17 mouse cellular contexts compared by ENCODE assay signal in the genomic region with DNA sequence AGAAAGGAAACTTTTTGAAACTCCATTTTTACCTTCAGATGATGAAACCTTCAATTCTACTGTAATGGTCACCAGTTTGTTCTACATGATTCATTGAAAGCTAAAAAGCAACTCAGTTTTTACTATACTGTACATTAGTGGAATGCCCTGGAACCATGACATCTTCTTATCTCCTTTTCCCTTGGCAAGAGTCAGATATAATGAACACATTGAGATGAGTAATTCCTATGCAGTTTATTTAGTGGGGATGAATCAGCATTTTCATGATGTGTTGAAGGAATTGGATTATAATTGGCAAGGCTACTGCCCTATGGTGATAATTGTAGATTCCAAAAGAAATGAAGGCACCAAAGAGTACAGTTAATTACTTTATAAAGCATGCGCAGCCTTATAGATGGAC.
"Had no signal": no experiment of that assay in that cellular context is flagged by ENCODE, and none has a peak within 500 bp of the region (broad histone marks: within the 10 kb centered on the region; RNA-seq: fewer than 3 reads in every experiment).

No protein-coding gene starts in this region.

- H3K4me2 ChIP-seq: lung, embryonic 15.5 days; midbrain, embryonic 12.5 days; neural tube, embryonic 12.5 days had no signal

- H3K4me3 ChIP-seq: lung, embryonic 15.5 days; midbrain, embryonic 10.5 days; midbrain, embryonic 12.5 days; neural tube, embryonic 12.5 days had no signal

- H3K27me3 ChIP-seq: lung, embryonic 15.5 days; midbrain, embryonic 12.5 days; neural tube, embryonic 12.5 days had no signal

- H3K36me3 ChIP-seq: lung, embryonic 15.5 days; midbrain, embryonic 10.5 days; midbrain, embryonic 12.5 days; neural tube, embryonic 12.5 days had no signal

- DNase-seq: liver, postnatal 0 days; lung, adult 2 months; lung, postnatal 14 days; lung, postnatal 36 days; midbrain, embryonic 14.5 days; retina, postnatal 1 day; right cerebral cortex, adult 18-20 months; right cerebral cortex, postnatal 25 days; right cerebral cortex, postnatal 4 days; spleen, adult 18-20 months; thymus, adult 18-20 months; thymus, postnatal 14 days; thymus, postnatal 36 days had no signal
